Mouse (Mus musculus): ENCODE data around the gene Prelid1. TPM values are rescaled to one million over a fixed set of nuclear protein-coding genes. Genes with fewer than 3 reads are reported as not detected.

Gene Prelid1
- total and polyA plus RNA-seq, 2 experiments from 2014 or later: 210 to 318 TPM

DNA sequence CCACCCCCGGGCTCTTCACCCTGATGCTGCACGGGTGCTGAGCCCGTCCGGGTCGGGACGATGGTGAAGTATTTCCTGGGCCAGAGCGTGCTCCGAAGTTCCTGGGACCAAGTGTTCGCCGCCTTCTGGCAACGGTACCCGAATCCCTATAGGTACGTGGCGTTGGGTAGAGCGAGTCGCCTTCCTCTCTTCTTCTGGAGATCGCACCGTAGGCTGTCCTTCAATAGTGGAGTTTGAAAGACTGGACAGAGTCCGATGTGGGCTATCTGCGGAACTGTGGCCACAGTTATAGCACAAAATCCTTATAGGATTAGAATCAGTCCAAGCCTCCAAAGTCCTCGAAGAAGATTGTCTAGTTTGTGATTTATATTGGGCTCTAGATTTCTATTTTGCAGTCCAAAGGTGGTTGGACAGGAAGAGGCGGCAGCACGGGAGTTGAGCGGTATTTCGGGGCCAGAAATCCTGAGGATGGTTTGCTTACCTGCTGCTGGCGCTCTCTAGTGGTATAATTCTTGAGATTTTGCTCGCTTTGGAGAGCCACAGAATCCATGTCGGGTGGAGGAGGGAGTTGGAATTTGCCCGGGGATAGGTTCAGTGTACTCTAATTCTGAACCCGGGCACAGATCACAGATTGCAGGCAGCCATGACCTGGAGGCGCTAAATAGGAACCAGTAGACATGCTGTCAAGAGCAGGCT lies 2.0 kb downstream of the Prelid1 start:
- Histone ChIP-seq H3K9ac (replicated peaks; ENCODE audit: low read length, poor library complexity, severe bottlenecking) (peak overlapping the region; percentile 91), H3K27ac (ENCODE audit: low read depth, low read length) (peak overlapping the region; percentile 76), H3K4me2 (ENCODE audit: low read depth, low read length, poor library complexity, severe bottlenecking) (peak overlapping the region; percentile 86), H3K4me3 (ENCODE audit: low read depth, low read length) (peak overlapping the region; percentile 99), H3K9me3 (ENCODE audit: low read length) (no peaks in the 10 kb centered on the region), H3K27me3 (ENCODE audit: insufficient read depth, low read length) (no peaks in the 10 kb centered on the region), H3K4me1 (ENCODE audit: insufficient read depth, low read length) (peaks cover 14% of the 10 kb centered on the region), H3K36me3 (ENCODE audit: insufficient read depth, low read length) (peaks cover 23% of the 10 kb centered on the region)
- 1% methylated on average over 31 of the region's 31 CpGs for WGBS
- peak; percentile 69 for TF ChIP-seq CTCF (IDR thresholded peaks at IDR 0.05)
- peak; percentile 65 for DNase-seq (ENCODE audit: low spot score)
- ATAC-seq (ENCODE audit: low FRiP score): no peak

- Histone ChIP-seq H3K27me3 (ENCODE audit: insufficient read depth, low read length) (no peaks in the 10 kb centered on the region), H3K36me3 (ENCODE audit: insufficient read depth, low read length) (peaks cover 15% of the 10 kb centered on the region), H3K27ac (ENCODE audit: low read depth, low read length) (no peak overlapping the region), H3K4me3 (ENCODE audit: low read depth, low read length) (no peak overlapping the region), H3K4me1 (ENCODE audit: insufficient read depth, low read length) (peaks cover 14% of the 10 kb centered on the region), H3K9ac (replicated peaks; ENCODE audit: low read length, poor library complexity, severe bottlenecking) (no peak overlapping the region), H3K4me2 (ENCODE audit: low read depth, low read length, poor library complexity, severe bottlenecking) (no peak overlapping the region), H3K9me3 (ENCODE audit: low read length) (no peaks in the 10 kb centered on the region)
- ATAC-seq (ENCODE audit: low FRiP score): no peak
- no peak for TF ChIP-seq CTCF (IDR thresholded peaks at IDR 0.05)
- no peak for DNase-seq (ENCODE audit: low spot score)
- WGBS: 89% methylated on average over 10 of the region's 11 CpGs
Measured at GRCm38 (mm10) chr13:55325596-55325995, 5.3 kb downstream of the Prelid1 start.

DNA sequence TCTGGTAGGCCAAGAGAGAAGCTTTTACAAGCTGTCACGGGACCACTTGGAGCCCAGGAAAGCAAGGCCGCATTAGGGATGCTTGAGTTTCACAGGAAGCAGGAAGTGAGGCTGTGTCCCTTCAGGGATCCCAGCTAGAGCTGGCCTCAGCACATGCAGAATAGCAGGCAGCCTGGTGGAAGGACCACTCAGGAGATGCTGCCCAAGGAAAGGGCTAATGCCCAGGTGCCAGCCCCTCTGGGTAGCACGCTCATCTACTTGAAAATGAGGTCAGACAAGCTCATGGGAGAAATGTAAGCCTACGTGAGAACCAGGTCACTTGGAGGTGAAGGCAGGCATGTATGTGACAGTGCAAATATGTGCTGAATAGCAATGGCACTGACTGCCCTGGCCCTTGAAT lies 6.9 kb downstream of the Prelid1 start:
- no peak overlapping the region; the same call in 1 of the 2 replicates for H3K4me2 ChIP-seq (ENCODE audit: low read depth, low read length, poor library complexity, severe bottlenecking)
- no peak for DNase-seq (ENCODE audit: low spot score)
- no peaks in the 10 kb centered on the region for H3K9me3 ChIP-seq (ENCODE audit: low read length)
- H3K4me1 ChIP-seq (ENCODE audit: insufficient read depth, low read length): peaks cover 9% of the 10 kb centered on the region
- TF ChIP-seq CTCF (IDR thresholded peaks at IDR 0.05): no peak
- H3K27me3 ChIP-seq (ENCODE audit: insufficient read depth, low read length): no peaks in the 10 kb centered on the region
- no peak overlapping the region for H3K4me3 ChIP-seq (ENCODE audit: low read depth, low read length)
- WGBS: 53% methylated on average over 4 of the region's 4 CpGs
- peak overlapping the region; percentile 59 for H3K27ac ChIP-seq (ENCODE audit: low read depth, low read length)
- ATAC-seq (ENCODE audit: low FRiP score): no peak
- no peak overlapping the region for H3K9ac ChIP-seq (replicated peaks; ENCODE audit: low read length, poor library complexity, severe bottlenecking)
- H3K36me3 ChIP-seq (ENCODE audit: insufficient read depth, low read length): peaks cover 15% of the 10 kb centered on the region

- peaks cover 15% of the 10 kb centered on the region for H3K36me3 ChIP-seq (ENCODE audit: insufficient read depth, low read length)
- WGBS: 37% methylated on average over 7 of the region's 8 CpGs
- H3K4me1 ChIP-seq (ENCODE audit: insufficient read depth, low read length): peaks cover 9% of the 10 kb centered on the region
- H3K4me3 ChIP-seq (ENCODE audit: low read depth, low read length): no peak overlapping the region
- no peaks in the 10 kb centered on the region for H3K27me3 ChIP-seq (ENCODE audit: insufficient read depth, low read length)
- no peak overlapping the region for H3K27ac ChIP-seq (ENCODE audit: low read depth, low read length)
- H3K4me2 ChIP-seq (ENCODE audit: low read depth, low read length, poor library complexity, severe bottlenecking): no peak overlapping the region
- no peak overlapping the region for H3K9ac ChIP-seq (replicated peaks; ENCODE audit: low read length, poor library complexity, severe bottlenecking)
- H3K9me3 ChIP-seq (ENCODE audit: low read length): no peaks in the 10 kb centered on the region
- DNase-seq (ENCODE audit: low spot score) (peak; percentile 95), ATAC-seq (ENCODE audit: low FRiP score) (peak; percentile 51)
- peak; percentile 94 for TF ChIP-seq CTCF (IDR thresholded peaks at IDR 0.05)
Measured at GRCm38 (mm10) chr13:55327633-55328032, 7.3 kb downstream of the Prelid1 start.

GRCm38 (mm10) chr13:55328171-55328570 lies 7.9 kb downstream of the Prelid1 start:
- no peak overlapping the region for H3K27ac ChIP-seq (ENCODE audit: low read depth, low read length)
- H3K9ac ChIP-seq (replicated peaks; ENCODE audit: low read length, poor library complexity, severe bottlenecking): no peak overlapping the region
- peaks cover 8% of the 10 kb centered on the region for H3K4me1 ChIP-seq (ENCODE audit: insufficient read depth, low read length)
- H3K27me3 ChIP-seq (ENCODE audit: insufficient read depth, low read length): no peaks in the 10 kb centered on the region
- peak overlapping the region; percentile 95; the same call in 1 of the 2 replicates for H3K4me2 ChIP-seq (ENCODE audit: low read depth, low read length, poor library complexity, severe bottlenecking)
- H3K9me3 ChIP-seq (ENCODE audit: low read length): no peaks in the 10 kb centered on the region
- ATAC-seq (ENCODE audit: low FRiP score) (no peak), DNase-seq (ENCODE audit: low spot score) (no peak)
- no peak overlapping the region for H3K4me3 ChIP-seq (ENCODE audit: low read depth, low read length)
- TF ChIP-seq CTCF (IDR thresholded peaks at IDR 0.05): no peak
- H3K36me3 ChIP-seq (ENCODE audit: insufficient read depth, low read length): peaks cover 15% of the 10 kb centered on the region
- 84% methylated on average over 6 of the region's 6 CpGs for WGBS

GRCm38 (mm10) chr13:55328641-55329040 lies 8.3 kb downstream of the Prelid1 start:
- WGBS: 83% methylated on average over 4 of the region's 4 CpGs
- Histone ChIP-seq H3K9me3 (ENCODE audit: low read length) (no peaks in the 10 kb centered on the region), H3K9ac (replicated peaks; ENCODE audit: low read length, poor library complexity, severe bottlenecking) (no peak overlapping the region), H3K27ac (ENCODE audit: low read depth, low read length) (no peak overlapping the region), H3K4me2 (ENCODE audit: low read depth, low read length, poor library complexity, severe bottlenecking) (peak overlapping the region; percentile 95), H3K4me1 (ENCODE audit: insufficient read depth, low read length) (peaks cover 3% of the 10 kb centered on the region), H3K27me3 (ENCODE audit: insufficient read depth, low read length) (no peaks in the 10 kb centered on the region), H3K4me3 (ENCODE audit: low read depth, low read length) (no peak overlapping the region), H3K36me3 (ENCODE audit: insufficient read depth, low read length) (peaks cover 14% of the 10 kb centered on the region)
- no peak for TF ChIP-seq CTCF (IDR thresholded peaks at IDR 0.05)
- DNase-seq (ENCODE audit: low spot score) (no peak), ATAC-seq (ENCODE audit: low FRiP score) (no peak)

All from midbrain, postnatal 0 days (tissue).